Mouse (Mus musculus) limb, embryonic 14.5 days (tissue): Measurements from ENCODE around the gene Pde1b. TPM values are rescaled to one million over a fixed set of nuclear protein-coding genes. Genes with fewer than 3 reads are reported as not detected.
A peak's percentile ranks its signal among the peaks of the same experiment; 100 is the strongest.

Source experiments
- ATAC-seq: fragments of 200-750 bp; cut with Nextera tagmentation; 2 replicates; pipeline ENCODE4 v1.8.0; 2017; ENCODE audit warnings: low read depth, moderate number of reproducible peaks, moderate TSS enrichment; ENCODE audit not compliant: low FRiP score
- DNase-seq: peaks from one replicate; pipeline ENCODE4 v3.0.0-alpha.2; 2015; ENCODE audit warnings: low spot score
- H3K27ac ChIP-seq: fragments of 300-500 bp; sonication (generic); replicated peaks from 2 replicates; pipeline ENCODE4 v1.5.1; 2014; ENCODE audit warnings: low read depth, mild to moderate bottlenecking, low read length, moderate library complexity, mixed read lengths
- H3K27me3 ChIP-seq: fragments of 300-500 bp; sonication (generic); 2 replicates; pipeline ENCODE4 v1.6.1; 2014; ENCODE audit warnings: low read length, mixed read lengths; ENCODE audit not compliant: control insufficient read depth, insufficient read depth
- H3K36me3 ChIP-seq: fragments of 300-500 bp; sonication (generic); 2 replicates; pipeline ENCODE4 v1.6.1; 2014; ENCODE audit warnings: mild to moderate bottlenecking, low read length, moderate library complexity, mixed read lengths; ENCODE audit not compliant: control insufficient read depth, insufficient read depth
- H3K4me1 ChIP-seq: fragments of 300-500 bp; sonication (generic); 2 replicates; pipeline ENCODE4 v1.6.1; 2014; ENCODE audit warnings: antibody characterized with exemption, low read length, mixed read lengths; ENCODE audit not compliant: control insufficient read depth, insufficient read depth
- H3K4me2 ChIP-seq: fragments of 300-500 bp; sonication (generic); replicated peaks from 2 replicates; pipeline ENCODE4 v1.6.1; 2014; ENCODE audit warnings: low read depth, mild to moderate bottlenecking, low read length, moderate library complexity; ENCODE audit not compliant: severe bottlenecking
- H3K4me3 ChIP-seq: fragments of 300-500 bp; sonication (generic); replicated peaks from 2 replicates; pipeline ENCODE4 v1.5.1; 2014; ENCODE audit warnings: low read length
- H3K9ac ChIP-seq: fragments of 300-500 bp; sonication (generic); 2 replicates; pipeline ENCODE4 v1.6.1; 2014; ENCODE audit warnings: mild to moderate bottlenecking, low read depth, low read length, moderate library complexity; ENCODE audit not compliant: severe bottlenecking
- H3K9me3 ChIP-seq: fragments of 300-500 bp; sonication (generic); 2 replicates; pipeline ENCODE4 v1.6.1; 2016; ENCODE audit warnings: low read length; ENCODE audit not compliant: control insufficient read depth
- POLR2A ChIP-seq: fragments of 200-500 bp; IDR thresholded peaks from 2 replicates; pipeline ENCODE4 v1.8.0; 2012; ENCODE audit warnings: inconsistent platforms, mild to moderate bottlenecking, moderate library complexity, borderline replicate concordance; ENCODE audit not compliant: insufficient read depth, insufficient read length; ENCODE audit errors: extremely low read depth
- WGBS: fragments of 180-500 bp; shearing (Covaris S2); extraction: QIAGEN DNeasy Blood & Tissue Kit; methylation state at CpG from one replicate; pipeline ENCODE4 v1.1.7; 2014; 5-methylcytosine and 5-hydroxymethylcytosine counted together
- polyA plus RNA-seq, 2 experiments: library from polyadenylated mRNA; depleted of rRNA in 1 of 2; stranded (reverse) in 1 of 2; unstranded in 1 of 2; fragments of >200 nt; fragmentation: Nextera tagmentation in 1 of 2; extraction: Ambion mirVana in 1 of 2; gene quantifications; 2 replicates each; pipeline versions ENCODE4 v1.2.1 to v1.2.3; 2012 to 2014

Gene Pde1b
- polyA plus RNA-seq, 2 experiments: 4.4 to 6.9 TPM

DNA sequence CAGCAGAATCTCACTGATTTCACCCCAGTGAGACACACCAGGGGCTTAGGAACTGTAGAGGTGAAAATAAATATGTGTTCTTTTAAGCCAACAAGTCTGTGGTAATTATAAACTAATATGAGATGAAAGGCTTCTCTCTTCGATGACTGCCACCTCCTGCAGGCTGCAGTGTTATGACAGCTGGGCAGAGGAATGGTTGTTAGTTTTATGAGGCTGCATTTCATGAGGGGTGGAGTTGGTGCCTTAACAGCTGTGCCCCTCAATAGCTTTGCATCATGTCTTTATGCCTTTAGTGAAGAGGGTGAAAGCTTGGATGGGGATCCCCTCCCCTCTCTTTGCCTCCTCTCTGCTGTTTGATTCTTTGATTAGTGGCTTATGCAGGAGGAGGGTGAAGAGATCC is 48.2 kb downstream of the Pde1b start:
- WGBS: 4% methylated on average over 1 of the region's 1 CpGs
- no peak for TF ChIP-seq POLR2A
- Histone ChIP-seq H3K36me3 (no peaks in the 10 kb centered on the region), H3K9ac (no peak overlapping the region), H3K4me1 (no peaks in the 10 kb centered on the region), H3K27me3 (no peaks in the 10 kb centered on the region), H3K9me3 (no peaks in the 10 kb centered on the region), H3K4me3 (no peak overlapping the region), H3K4me2 (no peak overlapping the region), H3K27ac (no peak overlapping the region)
- DNase-seq: peak; percentile 17
- peak; percentile 68; the same call in 1 of the 2 replicates for ATAC-seq

DNA sequence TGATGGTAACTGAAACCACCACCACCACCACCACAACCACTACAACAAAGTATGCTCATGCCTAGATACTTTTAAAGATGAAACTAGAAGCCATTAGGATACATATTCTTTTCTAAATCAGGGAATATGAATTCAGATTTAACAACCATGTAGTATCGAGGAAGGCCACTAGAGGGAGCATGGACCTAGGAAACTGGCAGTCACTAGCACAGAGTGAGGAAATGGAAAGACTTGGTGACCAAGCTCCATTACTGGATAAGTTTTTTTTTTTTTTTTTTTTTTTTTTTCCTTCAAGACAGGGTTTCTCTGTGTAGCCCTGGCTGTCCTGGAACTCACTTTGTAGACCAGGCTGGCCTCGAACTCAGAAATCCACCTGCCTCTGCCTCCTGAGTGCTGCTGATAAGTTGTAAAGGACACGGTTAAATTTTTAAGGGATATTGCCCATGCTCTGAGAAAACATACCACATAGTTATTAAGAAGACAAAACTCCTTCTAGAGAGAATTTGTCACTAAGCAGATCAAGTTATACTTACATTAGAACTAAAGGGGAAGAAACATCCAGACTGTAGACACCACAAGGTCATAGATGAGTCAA is 49.4 kb downstream of the Pde1b start:
- TF ChIP-seq POLR2A: no peak
- no peak overlapping the region for H3K9ac ChIP-seq
- WGBS: 43% methylated on average over 3 of the region's 3 CpGs
- no peaks in the 10 kb centered on the region for H3K9me3 ChIP-seq
- H3K36me3 ChIP-seq: no peaks in the 10 kb centered on the region
- no peak overlapping the region for H3K27ac ChIP-seq
- no peak overlapping the region for H3K4me2 ChIP-seq
- H3K4me1 ChIP-seq: no peaks in the 10 kb centered on the region
- H3K4me3 ChIP-seq: no peak overlapping the region
- no peaks in the 10 kb centered on the region for H3K27me3 ChIP-seq
- DNase-seq (peak; percentile 81), ATAC-seq (peak; percentile 30; the same call in 1 of the 2 replicates)

- H3K4me1 ChIP-seq: no peaks in the 10 kb centered on the region
- H3K27me3 ChIP-seq: no peaks in the 10 kb centered on the region
- H3K9ac ChIP-seq: no peak within 1 kb of the TSS
- H3K27ac ChIP-seq: no peak within 1 kb of the TSS
- no peaks in the 10 kb centered on the region for H3K36me3 ChIP-seq
- no peaks in the 10 kb centered on the region for H3K9me3 ChIP-seq
- TF ChIP-seq POLR2A: no peak
- H3K4me3 ChIP-seq: no peak within 1 kb of the TSS
- DNase-seq (no peak), ATAC-seq (no peak)
- no peak within 1 kb of the TSS for H3K4me2 ChIP-seq
These were observed 62.1 kb downstream of the Pde1b start, which contains the start of gene Glycam1 for GRCm38 (mm10) chr15:103564981-103565380. TSS of gene Glycam1 (minus strand) at chr15:103565081.

Other genes starting within 250 kb of the Pde1b start
- 1.5 and 3.4 TPM in 2 replicates for gene Nfe2, start 244.6 kb upstream of the Pde1b start, polyA plus RNA-seq (2012; rRNA removed)
- 1.5 and 2.4 TPM in 2 replicates for gene Nfe2, start 244.6 kb upstream of the Pde1b start, polyA plus RNA-seq (2014; fragmentation: Nextera tagmentation; extraction: Ambion mirVana)
- gene Copz1, start 230.3 kb upstream of the Pde1b start, polyA plus RNA-seq (2012; rRNA removed): 200 and 228 TPM in 2 replicates
- gene Copz1, start 230.3 kb upstream of the Pde1b start, polyA plus RNA-seq (2014; fragmentation: Nextera tagmentation; extraction: Ambion mirVana): 292 and 298 TPM in 2 replicates
- 0.34 and 0.53 TPM in 2 replicates for gene Gpr84, start 192.4 kb upstream of the Pde1b start, polyA plus RNA-seq (2012; rRNA removed)
- 0.23 and 0.51 TPM in 2 replicates for gene Gpr84, start 192.4 kb upstream of the Pde1b start, polyA plus RNA-seq (2014; fragmentation: Nextera tagmentation; extraction: Ambion mirVana)
- gene Zfp385a, start 162.9 kb upstream of the Pde1b start, polyA plus RNA-seq (2012; rRNA removed): 23.4 and 28.8 TPM in 2 replicates
- gene Zfp385a, start 162.9 kb upstream of the Pde1b start, polyA plus RNA-seq (2014; fragmentation: Nextera tagmentation; extraction: Ambion mirVana): 16.4 and 19.1 TPM in 2 replicates
- 71.2 and 91.3 TPM in 2 replicates for gene Itga5, start 136.3 kb upstream of the Pde1b start, polyA plus RNA-seq (2012; rRNA removed)
- gene Itga5, start 136.3 kb upstream of the Pde1b start, polyA plus RNA-seq (2014; fragmentation: Nextera tagmentation; extraction: Ambion mirVana): 63.4 and 66.5 TPM in 2 replicates
- 0.10 TPM in 1 of 2 replicates, not detected in the other for gene Gtsf1, start 72.6 kb upstream of the Pde1b start, polyA plus RNA-seq (2012; rRNA removed)
- not detected in 2 replicates for gene Gtsf1, start 72.6 kb upstream of the Pde1b start, polyA plus RNA-seq (2014; fragmentation: Nextera tagmentation; extraction: Ambion mirVana)
- gene Gtsf2, start 54.6 kb upstream of the Pde1b start, polyA plus RNA-seq (2012; rRNA removed): not detected in 2 replicates
- not detected in 2 replicates for gene Gtsf2, start 54.6 kb upstream of the Pde1b start, polyA plus RNA-seq (2014; fragmentation: Nextera tagmentation; extraction: Ambion mirVana)
- gene Nckap1l, start 49.2 kb upstream of the Pde1b start, polyA plus RNA-seq (2012; rRNA removed): 4.5 TPM in 2 replicates
- 3.9 TPM in 2 replicates for gene Nckap1l, start 49.2 kb upstream of the Pde1b start, polyA plus RNA-seq (2014; fragmentation: Nextera tagmentation; extraction: Ambion mirVana)
- 6.3 and 6.7 TPM in 2 replicates for gene Ppp1r1a, start 35.0 kb downstream of the Pde1b start, polyA plus RNA-seq (2012; rRNA removed)
- gene Ppp1r1a, start 35.0 kb downstream of the Pde1b start, polyA plus RNA-seq (2014; fragmentation: Nextera tagmentation; extraction: Ambion mirVana): 9.6 and 11.2 TPM in 2 replicates
- not detected in 2 replicates for gene Glycam1, start 62.0 kb downstream of the Pde1b start, polyA plus RNA-seq (2012; rRNA removed)
- gene Glycam1, start 62.0 kb downstream of the Pde1b start, polyA plus RNA-seq (2014; fragmentation: Nextera tagmentation; extraction: Ambion mirVana): not detected in 2 replicates